Mouse (Mus musculus) spleen, postnatal 14 days (tissue): ENCODE results near the gene Fgd3.

Experiments used
- DNase-seq, 2 experiments: peaks; one replicate each; pipeline ENCODE4 v3.0.0; 2021 to 2022; ENCODE audit warnings: low spot score in 2 of 2

Fgd3 gene

GRCm38 (mm10) chr13:49320040-49320439, at the start of gene Fgd3:
Fgd3 (minus strand) TSS chr13:49320311.
- no peak for DNase-seq

- DNase-seq = no peak
These were observed 49.3 kb upstream of the Fgd3 start for GRCm38 (mm10) chr13:49369404-49369803.

GRCm38 (mm10) chr13:49367657-49368440, 47.7 kb upstream of the Fgd3 start:
- no peak for DNase-seq

- no peak for DNase-seq
These were observed 44.6 kb upstream of the Fgd3 start for GRCm38 (mm10) chr13:49364716-49365115.

GRCm38 (mm10) chr13:49362804-49363203, 42.7 kb upstream of the Fgd3 start:
- no peak for DNase-seq

- DNase-seq = no peak
These were observed 42.3 kb upstream of the Fgd3 start for GRCm38 (mm10) chr13:49362364-49362763.

- no peak for DNase-seq
These were observed 40.8 kb upstream of the Fgd3 start for GRCm38 (mm10) chr13:49360906-49361406.

- no peak for DNase-seq
These were observed 38.1 kb upstream of the Fgd3 start for GRCm38 (mm10) chr13:49358184-49358583.

- DNase-seq = no peak
These were observed 37.4 kb upstream of the Fgd3 start for GRCm38 (mm10) chr13:49357367-49358026.

- no peak for DNase-seq
These were observed 36.0 kb upstream of the Fgd3 start for GRCm38 (mm10) chr13:49356090-49356489.

GRCm38 (mm10) chr13:49355461-49356061, 35.5 kb upstream of the Fgd3 start:
- no peak for DNase-seq

GRCm38 (mm10) chr13:49353991-49354507, 33.9 kb upstream of the Fgd3 start:
- DNase-seq = no peak

- DNase-seq = no peak
These were observed 33.3 kb upstream of the Fgd3 start for GRCm38 (mm10) chr13:49353422-49353821.

- DNase-seq = no peak
These were observed 32.6 kb upstream of the Fgd3 start for GRCm38 (mm10) chr13:49352581-49353159.

GRCm38 (mm10) chr13:49349836-49350505, 29.9 kb upstream of the Fgd3 start:
- DNase-seq = no peak

GRCm38 (mm10) chr13:49349335-49349734, 29.2 kb upstream of the Fgd3 start:
- DNase-seq = no peak

- DNase-seq = no peak
These were observed 28.4 kb upstream of the Fgd3 start for GRCm38 (mm10) chr13:49348522-49348921.

GRCm38 (mm10) chr13:49345476-49345875, 25.4 kb upstream of the Fgd3 start:
- DNase-seq = no peak

- DNase-seq = no peak
These were observed 24.5 kb upstream of the Fgd3 start for GRCm38 (mm10) chr13:49344567-49344966.

GRCm38 (mm10) chr13:49342723-49343100, 22.6 kb upstream of the Fgd3 start:
- DNase-seq = no peak
